Mouse (Mus musculus): Measurements from ENCODE around the gene Aanat. TPM values are rescaled to one million over a fixed set of nuclear protein-coding genes. Genes with fewer than 3 reads are reported as not detected.
"Not testable (repeated sequence)": the region's sequence is repeated elsewhere in the genome, so short reads cannot be mapped to it uniquely, and the experiment has no call there.

Aanat gene
- polyA plus RNA-seq, 1 experiment from 2014 or later: not detected

GRCm38 (mm10) chr11:116625081-116626000, 39.1 kb downstream of the Aanat start:
- 0 out of 2 replicates have a peak, but pooled peaks have one; percentile 6 for ATAC-seq (ENCODE audit: low read depth)
- 42% methylated on average over 17 of the region's 17 CpGs for WGBS (ENCODE audit: insufficient replicate concordance)
- H3K36me3 ChIP-seq (ENCODE audit: control insufficient read depth, insufficient read depth): no peaks in the 10 kb centered on the region
- H3K4me3 ChIP-seq (ENCODE audit: low read depth, low read length): no peak overlapping the region
- H3K4me2 ChIP-seq (ENCODE audit: low read depth, low read length): peak overlapping the region; percentile 18; the same call in 1 of the 2 replicates
- H3K27me3 ChIP-seq (ENCODE audit: control insufficient read depth, insufficient read depth, low read depth, low read length): no peaks in the 10 kb centered on the region
- H3K9ac ChIP-seq (ENCODE audit: low read depth, low read length): peak overlapping the region; percentile 30
- H3K27ac ChIP-seq (ENCODE audit: low read length): peak overlapping the region; percentile 83
- peaks cover 54% of the 10 kb centered on the region for H3K4me1 ChIP-seq (ENCODE audit: control insufficient read depth, low read depth, low read length)
- H3K9me3 ChIP-seq (replicated peaks; ENCODE audit: control insufficient read depth, low read length): no peaks in the 10 kb centered on the region

DNA sequence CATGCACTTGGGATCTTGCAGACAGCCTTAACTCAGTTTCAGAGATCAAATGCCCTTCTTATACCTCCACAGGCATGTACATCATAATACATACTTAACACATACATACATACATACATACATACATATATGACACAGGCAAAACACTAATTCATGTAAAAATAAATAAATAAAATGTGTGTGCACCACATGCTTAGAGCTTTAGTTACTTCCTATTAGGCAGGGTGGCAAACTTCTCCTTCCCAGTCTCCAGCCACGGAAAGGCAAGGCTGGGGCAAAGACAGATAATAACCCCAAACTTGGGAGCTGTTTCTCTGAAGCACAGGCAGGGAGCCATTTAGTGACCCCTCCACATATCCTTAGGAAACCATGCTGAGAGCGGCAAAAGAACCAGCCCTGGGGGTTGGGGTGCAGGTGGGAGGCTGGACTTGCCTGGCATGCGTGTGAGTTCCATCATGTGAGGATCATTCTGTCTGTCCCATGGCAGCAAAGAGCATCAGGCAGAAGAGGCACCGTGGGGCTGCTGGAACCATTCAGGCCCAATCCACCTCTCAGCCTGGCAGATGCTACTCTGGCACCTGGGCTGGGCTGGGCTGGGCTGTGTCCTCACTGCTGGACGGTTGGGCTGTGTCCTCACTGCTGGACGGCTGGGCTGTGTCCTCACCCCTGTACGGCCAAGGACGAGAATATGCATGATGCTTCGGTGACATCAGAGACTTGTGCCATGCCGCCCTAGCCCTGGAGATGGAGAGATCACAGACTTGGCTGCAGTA, 40.3 kb downstream of the Aanat start, which contains the start of gene Rhbdf2:
Rhbdf2 (minus strand) TSS at position 721 of the 773 bp plus-strand sequence.
- Histone ChIP-seq H3K27me3 (ENCODE audit: control insufficient read depth, insufficient read depth, low read depth, low read length) (no peaks in the 10 kb centered on the region), H3K27ac (ENCODE audit: low read length) (0 out of 2 replicates have a peak within 1 kb of the TSS, but pooled peaks have one; percentile 30), H3K9ac (ENCODE audit: low read depth, low read length) (no peak within 1 kb of the TSS), H3K36me3 (ENCODE audit: control insufficient read depth, insufficient read depth) (no peaks in the 10 kb centered on the region), H3K4me1 (ENCODE audit: control insufficient read depth, low read depth, low read length) (peaks cover 42% of the 10 kb centered on the region), H3K4me2 (ENCODE audit: low read depth, low read length) (no peak within 1 kb of the TSS), H3K4me3 (ENCODE audit: low read depth, low read length) (no peak within 1 kb of the TSS), H3K9me3 (replicated peaks; ENCODE audit: control insufficient read depth, low read length) (no peaks in the 10 kb centered on the region)
- ATAC-seq (ENCODE audit: low read depth): no peak
- WGBS (ENCODE audit: insufficient replicate concordance): 75% methylated on average over 10 of the region's 10 CpGs

DNA sequence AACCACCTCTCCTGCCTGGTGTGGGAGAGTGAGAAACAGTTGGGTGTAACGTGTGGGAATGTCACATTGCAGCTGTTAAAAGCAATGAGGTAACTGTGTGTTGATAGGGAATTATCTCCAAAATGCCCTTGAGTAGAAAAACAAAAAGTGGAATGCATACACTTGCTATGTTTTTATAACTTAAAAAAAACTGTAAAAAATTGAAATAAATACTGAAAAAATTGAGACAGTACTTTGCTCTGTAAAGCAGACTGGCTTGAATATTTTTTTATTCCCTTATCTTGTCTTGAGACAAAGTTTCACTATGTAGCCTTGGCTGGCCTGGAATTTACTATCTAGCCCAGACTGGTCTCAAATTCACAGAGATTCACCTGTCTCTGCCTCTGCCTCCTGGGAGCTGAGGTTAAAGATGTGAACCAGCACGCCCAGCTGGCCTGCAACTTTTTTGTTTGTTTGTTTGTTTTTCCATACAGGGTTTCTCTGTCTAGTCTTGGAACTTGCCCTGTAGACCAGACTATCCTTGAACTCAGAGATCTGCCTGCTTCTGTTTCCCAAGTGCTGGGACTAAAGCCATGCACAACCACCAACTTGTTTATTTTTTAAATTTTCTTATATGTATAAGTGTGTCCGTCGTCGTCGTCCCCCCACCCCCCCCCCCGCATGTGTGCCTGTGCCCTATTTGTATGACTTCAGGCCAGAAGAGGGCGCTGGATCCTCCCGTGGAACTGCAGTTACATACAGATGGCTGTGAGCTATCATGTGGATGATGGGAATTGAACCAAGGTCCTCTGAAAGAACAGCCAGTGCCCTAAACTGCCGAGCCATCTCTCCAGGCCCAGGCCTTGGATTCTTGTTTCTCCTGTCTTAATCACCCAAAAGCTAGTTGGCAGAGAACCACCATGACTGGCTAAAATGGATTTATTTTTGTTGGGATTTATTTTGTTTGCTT, 41.1 kb downstream of the Aanat start:
- H3K9me3 ChIP-seq (replicated peaks; ENCODE audit: control insufficient read depth, low read length): no peaks in the 10 kb centered on the region
- peaks cover 34% of the 10 kb centered on the region for H3K4me1 ChIP-seq (ENCODE audit: control insufficient read depth, low read depth, low read length)
- no peak overlapping the region for H3K4me2 ChIP-seq (ENCODE audit: low read depth, low read length)
- WGBS (ENCODE audit: insufficient replicate concordance): 27% methylated on average over 10 of the region's 10 CpGs
- H3K27me3 ChIP-seq (ENCODE audit: control insufficient read depth, insufficient read depth, low read depth, low read length): no peaks in the 10 kb centered on the region
- H3K27ac ChIP-seq (ENCODE audit: low read length): 0 out of 2 replicates have a peak overlapping the region, but pooled peaks have one; percentile 30
- H3K36me3 ChIP-seq (ENCODE audit: control insufficient read depth, insufficient read depth): no peaks in the 10 kb centered on the region
- H3K9ac ChIP-seq (ENCODE audit: low read depth, low read length): no peak overlapping the region
- H3K4me3 ChIP-seq (ENCODE audit: low read depth, low read length): no peak overlapping the region
- no peak for ATAC-seq (ENCODE audit: low read depth)

DNA sequence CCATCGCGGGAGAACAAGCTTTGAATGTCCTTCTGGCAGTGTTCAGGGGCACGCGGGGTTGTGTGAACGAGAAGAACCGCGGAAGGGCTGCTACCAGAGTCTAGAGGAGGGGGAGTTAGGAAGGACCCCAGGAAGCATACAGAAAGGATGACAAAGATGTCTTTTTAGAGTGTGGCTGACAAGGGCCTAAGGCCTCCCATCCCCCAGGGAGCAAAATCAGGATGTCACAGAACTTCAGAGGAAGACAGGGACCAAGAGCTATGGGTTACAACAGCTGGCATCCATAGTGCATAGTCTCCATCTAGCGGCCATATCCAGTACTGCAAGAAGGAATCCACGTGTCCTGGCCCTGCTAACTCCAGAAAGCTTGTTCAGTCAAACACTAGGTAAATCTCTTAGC, 42.5 kb downstream of the Aanat start:
- H3K9ac ChIP-seq (ENCODE audit: low read depth, low read length): no peak overlapping the region
- 58% methylated on average over 9 of the region's 9 CpGs for WGBS (ENCODE audit: insufficient replicate concordance)

DNA sequence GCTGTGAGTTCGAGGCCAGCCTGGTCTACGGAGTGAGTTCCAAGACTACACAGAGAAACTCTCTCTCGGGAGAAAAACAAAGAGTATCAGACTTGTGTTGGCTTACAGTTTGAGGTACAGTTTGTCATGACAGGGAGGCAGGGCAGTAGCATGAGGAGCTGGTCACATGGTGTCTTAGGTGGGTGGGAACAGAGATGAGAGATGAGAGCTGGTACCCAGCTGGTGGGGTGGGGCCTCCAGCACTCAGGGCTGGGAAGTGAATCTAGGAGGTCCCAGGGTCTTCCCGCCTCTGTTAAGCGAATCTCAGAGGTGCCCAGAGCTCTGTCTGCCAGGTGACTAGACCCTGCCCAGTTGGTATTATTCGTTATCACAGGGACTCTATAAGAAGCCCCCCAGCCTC, 43.2 kb downstream of the Aanat start:
- no peak overlapping the region for H3K9ac ChIP-seq (ENCODE audit: low read depth, low read length)
- H3K9me3 ChIP-seq (replicated peaks; ENCODE audit: control insufficient read depth, low read length): no peaks in the 10 kb centered on the region
- H3K4me3 ChIP-seq (ENCODE audit: low read depth, low read length): no peak overlapping the region
- no peak overlapping the region for H3K27ac ChIP-seq (ENCODE audit: low read length)
- peaks cover 19% of the 10 kb centered on the region for H3K4me1 ChIP-seq (ENCODE audit: control insufficient read depth, low read depth, low read length)
- H3K27me3 ChIP-seq (ENCODE audit: control insufficient read depth, insufficient read depth, low read depth, low read length): no peaks in the 10 kb centered on the region
- ATAC-seq (ENCODE audit: low read depth): no peak
- WGBS (ENCODE audit: insufficient replicate concordance): 66% methylated on average over 6 of the region's 6 CpGs
- H3K4me2 ChIP-seq (ENCODE audit: low read depth, low read length): no peak overlapping the region
- no peaks in the 10 kb centered on the region for H3K36me3 ChIP-seq (ENCODE audit: control insufficient read depth, insufficient read depth)

More for the DNA sequence above, 42.5 kb downstream of the Aanat start:
- no peaks in the 10 kb centered on the region for H3K27me3 ChIP-seq (ENCODE audit: control insufficient read depth, insufficient read depth, low read depth, low read length)
- no peak overlapping the region for H3K4me2 ChIP-seq (ENCODE audit: low read depth, low read length)
- H3K4me1 ChIP-seq (ENCODE audit: control insufficient read depth, low read depth, low read length): peaks cover 21% of the 10 kb centered on the region
- H3K4me3 ChIP-seq (ENCODE audit: low read depth, low read length): no peak overlapping the region
- no peaks in the 10 kb centered on the region for H3K36me3 ChIP-seq (ENCODE audit: control insufficient read depth, insufficient read depth)
- no peak overlapping the region for H3K27ac ChIP-seq (ENCODE audit: low read length)
- H3K9me3 ChIP-seq (replicated peaks; ENCODE audit: control insufficient read depth, low read length): no peaks in the 10 kb centered on the region
- ATAC-seq (ENCODE audit: low read depth): no peak; the same call in 1 of the 2 replicates

- Histone ChIP-seq H3K9me3 (replicated peaks; ENCODE audit: control insufficient read depth, low read length) (no peaks in the 10 kb centered on the region), H3K27me3 (ENCODE audit: control insufficient read depth, insufficient read depth, low read depth, low read length) (no peaks in the 10 kb centered on the region), H3K27ac (ENCODE audit: low read length) (no peak overlapping the region), H3K4me2 (ENCODE audit: low read depth, low read length) (no peak overlapping the region), H3K9ac (ENCODE audit: low read depth, low read length) (no peak overlapping the region), H3K36me3 (ENCODE audit: control insufficient read depth, insufficient read depth) (no peaks in the 10 kb centered on the region), H3K4me3 (ENCODE audit: low read depth, low read length) (no peak overlapping the region), H3K4me1 (ENCODE audit: control insufficient read depth, low read depth, low read length) (peaks cover 10% of the 10 kb centered on the region)
- WGBS (ENCODE audit: insufficient replicate concordance): 34% methylated on average over 12 of the region's 12 CpGs
- no peak for ATAC-seq (ENCODE audit: low read depth)
These were observed 44.1 kb downstream of the Aanat start for GRCm38 (mm10) chr11:116630171-116630965.

- no peak for ATAC-seq (ENCODE audit: low read depth)
- no peak overlapping the region for H3K4me2 ChIP-seq (ENCODE audit: low read depth, low read length)
- no peaks in the 10 kb centered on the region for H3K27me3 ChIP-seq (ENCODE audit: control insufficient read depth, insufficient read depth, low read depth, low read length)
- no peak overlapping the region for H3K4me3 ChIP-seq (ENCODE audit: low read depth, low read length)
- no peaks in the 10 kb centered on the region for H3K36me3 ChIP-seq (ENCODE audit: control insufficient read depth, insufficient read depth)
- no peak overlapping the region for H3K27ac ChIP-seq (ENCODE audit: low read length)
- peaks cover 2% of the 10 kb centered on the region for H3K4me1 ChIP-seq (ENCODE audit: control insufficient read depth, low read depth, low read length)
- H3K9me3 ChIP-seq (replicated peaks; ENCODE audit: control insufficient read depth, low read length): no peaks in the 10 kb centered on the region
- 78% methylated on average over 10 of the region's 10 CpGs for WGBS (ENCODE audit: insufficient replicate concordance)
- H3K9ac ChIP-seq (ENCODE audit: low read depth, low read length): no peak overlapping the region
These were observed 46.7 kb downstream of the Aanat start for GRCm38 (mm10) chr11:116632962-116633361.

DNA sequence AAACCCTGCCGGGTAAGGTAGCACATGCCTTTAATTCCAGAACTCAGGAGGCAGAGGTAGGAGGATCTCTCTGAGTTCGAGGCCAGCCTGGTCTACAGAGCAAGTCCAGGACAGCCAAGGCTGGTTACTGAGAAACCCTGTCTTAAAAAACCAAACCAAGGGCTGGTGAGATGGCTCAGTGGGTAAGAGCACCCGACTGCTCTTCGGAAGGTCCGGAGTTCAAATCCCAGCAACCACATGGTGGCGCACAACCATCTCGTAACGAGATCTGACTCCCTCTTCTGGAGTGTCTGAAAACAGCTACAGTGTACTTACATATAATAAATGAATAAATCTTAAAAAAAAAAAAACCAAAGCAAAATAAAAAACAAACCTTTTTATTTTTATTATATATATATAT, 50.4 kb downstream of the Aanat start:
- WGBS (ENCODE audit: insufficient replicate concordance): 59% methylated on average over 8 of the region's 8 CpGs
- H3K27ac ChIP-seq (ENCODE audit: low read length); ATAC-seq (ENCODE audit: low read depth): not testable (repeated sequence)

More for the DNA sequence above, 50.4 kb downstream of the Aanat start:
- not testable (repeated sequence) for H3K4me3 ChIP-seq (ENCODE audit: low read depth, low read length); H3K36me3 ChIP-seq (ENCODE audit: control insufficient read depth, insufficient read depth); H3K4me2 ChIP-seq (ENCODE audit: low read depth, low read length); H3K27me3 ChIP-seq (ENCODE audit: control insufficient read depth, insufficient read depth, low read depth, low read length); H3K9ac ChIP-seq (ENCODE audit: low read depth, low read length); H3K9me3 ChIP-seq (replicated peaks; ENCODE audit: control insufficient read depth, low read length); H3K4me1 ChIP-seq (ENCODE audit: control insufficient read depth, low read depth, low read length)

Data from liver, embryonic 16.5 days (tissue).